Mouse (Mus musculus) myocyte (in vitro differentiated cells): ENCODE measurements at regions not wholly inside any gene's neighbourhood (a gene's known extent, or its start where the extent isn't known, plus 50 kb on each side); places are given as distances from the start of the nearest gene placed in this dataset.
A peak's percentile ranks its signal among the peaks of the same experiment; 100 is the strongest.

Experiments used
- H3K27me3 ChIP-seq: one replicate; pipeline ENCODE4 v1.6.1; 2011; ENCODE audit not compliant: control insufficient read depth, insufficient read depth, insufficient read length
- H3K36me3 ChIP-seq: one replicate; pipeline ENCODE4 v1.6.1; 2011; ENCODE audit not compliant: control insufficient read depth, insufficient read depth
- H3K4me2 ChIP-seq: one replicate; pipeline ENCODE4 v1.6.1; 2011; ENCODE audit warnings: low read depth, control low read depth
- H3K4me3 ChIP-seq: one replicate; pipeline ENCODE4 v1.5.1; 2011; ENCODE audit warnings: mild to moderate bottlenecking, control low read depth, moderate library complexity
- H3K79me2 ChIP-seq: one replicate; pipeline ENCODE4 v1.6.1; 2011; ENCODE audit not compliant: control insufficient read depth, insufficient read depth
- H3ac ChIP-seq: one replicate; pipeline ENCODE4 v1.6.1; 2011; ENCODE audit not compliant: control insufficient read depth, insufficient read length
- CEBPB ChIP-seq: IDR thresholded peaks from 2 replicates; pipeline ENCODE4 v1.6.1; 2011; ENCODE audit warnings: mild to moderate bottlenecking, moderate library complexity; ENCODE audit not compliant: poor library complexity, insufficient read depth, severe bottlenecking
- E2F4 ChIP-seq: IDR thresholded peaks from one replicate; pipeline ENCODE4 v1.6.1; 2011; ENCODE audit warnings: mild to moderate bottlenecking, control low read depth, moderate library complexity; ENCODE audit not compliant: insufficient read depth
- MAX ChIP-seq: IDR thresholded peaks from one replicate; pipeline ENCODE4 v1.6.1; 2011; ENCODE audit warnings: low read depth, mild to moderate bottlenecking, control low read depth
- MYOD1 ChIP-seq, 3 experiments: IDR thresholded peaks; one replicate each; pipeline ENCODE4 v1.6.1; 2011; ENCODE audit warnings: control low read depth in 2 of 3, low read depth in 2 of 3, mild to moderate bottlenecking in 2 of 3, moderate library complexity in 1 of 3; ENCODE audit not compliant: insufficient read length in 2 of 3, control insufficient read depth in 1 of 3
- MYOG ChIP-seq, 3 experiments: IDR thresholded peaks; one replicate each; pipeline ENCODE4 v1.6.1; 2011; ENCODE audit warnings: control low read depth in 2 of 3, low read depth in 2 of 3, mild to moderate bottlenecking in 2 of 3; ENCODE audit not compliant: insufficient read length in 2 of 3, control insufficient read depth in 1 of 3, insufficient read depth in 1 of 3
- POLR2A ChIP-seq: IDR thresholded peaks from one replicate; pipeline ENCODE4 v1.6.1; 2011; ENCODE audit warnings: low read depth, mild to moderate bottlenecking, control low read depth, moderate library complexity; ENCODE audit not compliant: insufficient read length
- POLR2AphosphoS2 ChIP-seq: IDR thresholded peaks from one replicate; pipeline ENCODE4 v1.6.1; 2011; ENCODE audit warnings: low read depth, control low read depth; ENCODE audit not compliant: insufficient read length
- REST ChIP-seq: IDR thresholded peaks from one replicate; pipeline ENCODE4 v1.6.1; 2011; ENCODE audit warnings: mild to moderate bottlenecking, control low read depth, moderate library complexity; ENCODE audit not compliant: insufficient read depth, insufficient read length
- SRF ChIP-seq: IDR thresholded peaks from one replicate; pipeline ENCODE4 v1.6.1; 2011; ENCODE audit warnings: low read depth; ENCODE audit not compliant: control insufficient read depth, insufficient read length
- TCF12 ChIP-seq: IDR thresholded peaks from one replicate; pipeline ENCODE4 v1.6.1; 2011; ENCODE audit warnings: mild to moderate bottlenecking, control low read depth; ENCODE audit not compliant: poor library complexity, insufficient read depth, severe bottlenecking
- TCF3 ChIP-seq: IDR thresholded peaks from one replicate; pipeline ENCODE4 v1.6.1; 2011; ENCODE audit warnings: low read depth, control low read depth; ENCODE audit not compliant: insufficient read length
- USF1 ChIP-seq: IDR thresholded peaks from one replicate; pipeline ENCODE4 v1.6.1; 2011; ENCODE audit warnings: low read depth, mild to moderate bottlenecking, control low read depth, moderate library complexity

DNA sequence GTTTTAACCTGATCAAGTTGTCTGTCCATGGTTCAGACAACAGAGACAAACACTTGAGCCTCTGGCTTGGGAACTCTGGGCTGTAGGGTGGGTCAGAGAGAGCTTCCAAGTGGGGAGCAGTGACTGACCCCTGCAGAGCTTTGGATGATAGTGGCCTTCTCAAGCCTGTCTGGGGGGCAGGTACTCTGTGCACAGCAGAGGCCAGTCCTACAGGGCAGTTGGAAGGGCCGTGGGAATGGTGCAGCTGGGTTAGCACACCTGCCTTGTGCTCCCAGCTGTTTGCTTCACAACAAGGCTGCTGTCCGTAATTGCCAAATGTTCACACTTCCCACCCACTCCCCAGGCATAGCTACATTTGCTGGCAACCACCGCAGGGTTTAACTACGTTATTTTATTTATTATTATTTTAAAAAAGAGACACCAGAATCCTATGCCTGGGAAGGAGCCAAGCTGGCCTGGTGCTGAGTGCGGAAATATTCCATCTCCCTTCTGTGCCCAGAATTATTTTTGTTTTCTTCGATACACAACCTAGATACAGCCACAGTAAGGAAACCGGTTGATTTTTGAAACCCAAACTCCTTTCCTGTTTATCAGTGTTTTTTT is 268.1 kb upstream of the Id2 start:
- TF ChIP-seq USF1 (no peak), MYOG (IDR thresholded peaks at IDR 0.05; ENCODE audit: control insufficient read depth in 1 of 3, insufficient read depth in 1 of 3, insufficient read length in 2 of 3, low read depth in 2 of 3) (peak in 2 of 3 experiments; percentile 55 to 81), MYOD1 (IDR thresholded peaks at IDR 0.05; ENCODE audit: control insufficient read depth in 1 of 3, insufficient read length in 2 of 3, low read depth in 2 of 3) (peak in 2 of 3 experiments; percentile 60 to 84), TCF3 (peak; percentile 41)
- H3K79me2 ChIP-seq = no peaks in the 10 kb centered on the region
- no peaks in the 10 kb centered on the region for H3K36me3 ChIP-seq
- no peak overlapping the region for H3ac ChIP-seq
- H3K4me2 ChIP-seq = no peak overlapping the region
- H3K4me3 ChIP-seq = no peak overlapping the region
- H3K27me3 ChIP-seq = no peaks in the 10 kb centered on the region

DNA sequence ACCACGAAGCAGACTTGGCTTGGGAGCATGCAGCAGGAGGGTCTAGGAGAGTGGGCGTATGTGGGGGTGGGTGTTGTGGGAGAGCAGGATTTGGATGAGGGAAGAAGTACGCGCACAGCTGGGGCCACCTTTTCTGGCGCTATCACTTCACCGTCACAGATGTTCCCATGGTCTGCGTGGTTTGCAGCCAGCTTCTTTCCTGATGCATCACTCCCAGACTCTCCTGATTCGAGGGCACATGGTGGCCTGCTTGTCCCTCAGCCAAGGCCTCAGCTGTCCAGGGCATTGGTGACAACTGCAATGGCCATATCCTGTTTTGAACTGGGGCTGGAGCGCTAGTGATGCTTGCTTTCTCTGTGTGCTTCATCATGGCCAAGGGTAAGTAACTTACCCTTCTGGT is 266.9 kb upstream of the Id2 start:
- H3K36me3 ChIP-seq = no peaks in the 10 kb centered on the region
- H3K27me3 ChIP-seq = no peaks in the 10 kb centered on the region
- TF ChIP-seq REST (no peak), USF1 (no peak), MYOD1 (IDR thresholded peaks at IDR 0.05; ENCODE audit: control insufficient read depth in 1 of 3, insufficient read length in 2 of 3, low read depth in 2 of 3) (peak in 2 of 3 experiments; percentile 70 to 90), POLR2A (no peak), MYOG (IDR thresholded peaks at IDR 0.05; ENCODE audit: control insufficient read depth in 1 of 3, insufficient read depth in 1 of 3, insufficient read length in 2 of 3, low read depth in 2 of 3) (peak; percentile 15 to 91 (median 72)), TCF12 (peak; percentile 25), SRF (no peak), E2F4 (no peak)
- no peak overlapping the region for H3K4me2 ChIP-seq
- no peaks in the 10 kb centered on the region for H3K79me2 ChIP-seq
- no peak overlapping the region for H3ac ChIP-seq
- no peak overlapping the region for H3K4me3 ChIP-seq

DNA sequence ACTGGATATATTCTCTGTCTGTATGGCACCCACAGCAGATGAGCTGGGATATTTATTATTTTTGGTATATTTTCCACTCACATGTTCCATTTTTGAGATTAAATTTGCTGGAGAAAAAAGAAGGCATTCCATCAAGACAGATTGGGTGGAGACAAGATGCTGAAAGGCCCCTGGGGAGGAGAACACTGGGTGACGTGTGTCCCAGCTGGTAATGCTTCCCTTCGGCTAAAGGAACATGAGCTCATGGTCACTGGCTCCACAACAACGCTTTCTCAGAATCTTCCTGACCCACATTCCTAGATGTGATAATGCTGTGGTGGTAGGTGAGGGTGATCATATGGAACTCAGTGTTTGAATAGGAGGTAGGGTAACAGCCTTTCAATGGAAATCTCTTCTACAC is 266.4 kb upstream of the Id2 start:
- H3ac ChIP-seq = no peak overlapping the region
- H3K36me3 ChIP-seq = no peaks in the 10 kb centered on the region
- TF ChIP-seq CEBPB = no peak
- TF ChIP-seq MYOG (IDR thresholded peaks at IDR 0.05; ENCODE audit: control insufficient read depth in 1 of 3, insufficient read depth in 1 of 3, insufficient read length in 2 of 3, low read depth in 2 of 3) = no peak
- no peak for TF ChIP-seq SRF
- no peak for TF ChIP-seq USF1
- no peak for TF ChIP-seq POLR2A
- no peak for TF ChIP-seq TCF12
- no peak for TF ChIP-seq MYOD1 (IDR thresholded peaks at IDR 0.05; ENCODE audit: control insufficient read depth in 1 of 3, insufficient read length in 2 of 3, low read depth in 2 of 3)
- TF ChIP-seq REST = no peak
- no peak for TF ChIP-seq TCF3
- no peak for TF ChIP-seq E2F4
- TF ChIP-seq POLR2AphosphoS2 = no peak
- TF ChIP-seq MAX = no peak
- no peaks in the 10 kb centered on the region for H3K27me3 ChIP-seq
- H3K4me2 ChIP-seq = no peak overlapping the region
- no peak overlapping the region for H3K4me3 ChIP-seq
- no peaks in the 10 kb centered on the region for H3K79me2 ChIP-seq

DNA sequence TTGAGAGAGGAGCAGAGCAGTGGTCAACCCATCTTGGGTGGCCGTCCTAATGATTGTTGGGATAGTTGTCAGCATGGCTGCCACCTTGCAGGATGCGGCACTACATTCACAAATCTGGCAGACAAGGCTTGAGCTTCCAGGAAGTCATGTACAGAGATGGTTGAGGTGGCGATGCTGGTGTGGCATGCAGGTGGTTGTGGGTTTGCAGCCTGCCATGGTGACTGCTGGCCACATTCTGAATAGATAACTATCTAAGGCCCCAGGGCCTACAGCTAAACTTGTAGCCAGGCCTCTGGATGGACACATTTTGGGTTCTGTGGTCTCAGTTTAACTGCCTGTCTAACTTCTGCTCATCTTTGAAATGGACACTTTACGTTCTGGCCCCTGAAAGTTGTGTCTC is 265.8 kb upstream of the Id2 start:
- no peak overlapping the region for H3ac ChIP-seq
- H3K27me3 ChIP-seq = no peaks in the 10 kb centered on the region
- H3K79me2 ChIP-seq = no peaks in the 10 kb centered on the region
- TF ChIP-seq POLR2A (no peak), TCF12 (no peak), POLR2AphosphoS2 (no peak), MAX (no peak), MYOD1 (IDR thresholded peaks at IDR 0.05; ENCODE audit: control insufficient read depth in 1 of 3, insufficient read length in 2 of 3, low read depth in 2 of 3) (no peak), CEBPB (no peak)
- no peak overlapping the region for H3K4me3 ChIP-seq
- no peaks in the 10 kb centered on the region for H3K36me3 ChIP-seq
- H3K4me2 ChIP-seq = no peak overlapping the region

DNA sequence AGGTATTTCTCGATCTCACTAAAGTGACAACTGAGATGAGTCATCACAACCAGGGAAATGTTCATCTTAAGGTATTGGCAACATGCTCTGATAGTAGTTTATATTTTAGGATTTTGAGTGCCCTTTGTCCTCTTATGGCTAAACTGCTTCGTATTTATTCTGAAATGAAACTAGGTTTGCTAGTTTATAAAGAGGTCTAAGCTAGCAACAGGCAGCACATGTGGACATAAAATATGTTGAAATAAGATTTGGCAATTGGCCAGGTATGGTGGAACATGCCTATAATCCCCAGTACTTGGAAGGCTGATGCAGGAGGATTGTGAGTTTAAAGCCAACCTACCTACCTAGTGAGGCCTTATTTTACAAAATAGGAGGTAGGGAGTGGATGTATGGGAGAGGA is 263.8 kb upstream of the Id2 start:
- Histone ChIP-seq H3K4me3 (no peak overlapping the region), H3ac (no peak overlapping the region), H3K4me2 (no peak overlapping the region), H3K27me3 (no peaks in the 10 kb centered on the region), H3K79me2 (no peaks in the 10 kb centered on the region), H3K36me3 (no peaks in the 10 kb centered on the region)
- TF ChIP-seq REST = no peak
- no peak for TF ChIP-seq USF1
- TF ChIP-seq E2F4 = no peak
- TF ChIP-seq POLR2A = no peak
- no peak for TF ChIP-seq POLR2AphosphoS2
- TF ChIP-seq TCF3 = no peak
- TF ChIP-seq CEBPB = no peak
- TF ChIP-seq TCF12 = no peak
- no peak for TF ChIP-seq SRF
- TF ChIP-seq MYOD1 (IDR thresholded peaks at IDR 0.05; ENCODE audit: control insufficient read depth in 1 of 3, insufficient read length in 2 of 3, low read depth in 2 of 3) = no peak
- no peak for TF ChIP-seq MYOG (IDR thresholded peaks at IDR 0.05; ENCODE audit: control insufficient read depth in 1 of 3, insufficient read depth in 1 of 3, insufficient read length in 2 of 3, low read depth in 2 of 3)
